Mouse (Mus musculus) liver, embryonic 16.5 days (tissue): ENCODE results near the gene Grn. TPM values are rescaled to one million over a fixed set of nuclear protein-coding genes. Genes with fewer than 3 reads are reported as not detected.
A peak's percentile ranks its signal among the peaks of the same experiment; 100 is the strongest.

Source experiments
- ATAC-seq: fragments of 200-750 bp; cut with Nextera tagmentation; 2 replicates; pipeline ENCODE4 v1.8.0; 2017; ENCODE audit warnings: low read depth, mild to moderate bottlenecking, moderate number of reproducible peaks, moderate library complexity
- H3K27ac ChIP-seq: fragments of 300-500 bp; sonication (generic); 2 replicates; pipeline ENCODE4 v1.5.1; 2014; ENCODE audit warnings: mild to moderate bottlenecking, low read length
- H3K27me3 ChIP-seq: fragments of 300-500 bp; sonication (generic); 2 replicates; pipeline ENCODE4 v1.6.1; 2014; ENCODE audit warnings: low read depth, low read length, mixed read lengths; ENCODE audit not compliant: control insufficient read depth, insufficient read depth
- H3K36me3 ChIP-seq: fragments of 300-500 bp; sonication (generic); 2 replicates; pipeline ENCODE4 v1.6.1; 2014; ENCODE audit warnings: mild to moderate bottlenecking; ENCODE audit not compliant: control insufficient read depth, insufficient read depth
- H3K4me1 ChIP-seq: fragments of 300-500 bp; sonication (generic); 2 replicates; pipeline ENCODE4 v1.6.1; 2014; ENCODE audit warnings: low read depth, low read length, mixed read lengths; ENCODE audit not compliant: control insufficient read depth
- H3K4me2 ChIP-seq: fragments of 300-500 bp; sonication (generic); 2 replicates; pipeline ENCODE4 v1.6.1; 2014; ENCODE audit warnings: low read depth, low read length, mixed read lengths
- H3K4me3 ChIP-seq: fragments of 300-500 bp; sonication (generic); 2 replicates; pipeline ENCODE4 v1.5.1; 2014; ENCODE audit warnings: low read depth, mild to moderate bottlenecking, low read length
- H3K9ac ChIP-seq: fragments of 300-500 bp; sonication (generic); 2 replicates; pipeline ENCODE4 v1.6.1; 2014; ENCODE audit warnings: low read depth, low read length
- H3K9me3 ChIP-seq: fragments of 300-500 bp; sonication (generic); replicated peaks from 2 replicates; pipeline ENCODE4 v1.6.1; 2016; ENCODE audit warnings: low read length; ENCODE audit not compliant: control insufficient read depth
- WGBS: fragments of 180-500 bp; shearing (Covaris S2); extraction: QIAGEN DNeasy Blood & Tissue Kit; methylation state at CpG from one replicate; pipeline ENCODE4 v1.1.7; 2014; ENCODE audit not compliant: insufficient replicate concordance; 5-methylcytosine and 5-hydroxymethylcytosine counted together
- polyA plus RNA-seq: library from polyadenylated mRNA; unstranded; fragments of >200 nt; fragmentation: Nextera tagmentation; extraction: Ambion mirVana; gene quantifications from 2 replicates; pipeline ENCODE4 v1.2.1, GENCODE M21; 2015

Gene Grn
- polyA plus RNA-seq, 1 experiment from 2014 or later, result 118 TPM

DNA sequence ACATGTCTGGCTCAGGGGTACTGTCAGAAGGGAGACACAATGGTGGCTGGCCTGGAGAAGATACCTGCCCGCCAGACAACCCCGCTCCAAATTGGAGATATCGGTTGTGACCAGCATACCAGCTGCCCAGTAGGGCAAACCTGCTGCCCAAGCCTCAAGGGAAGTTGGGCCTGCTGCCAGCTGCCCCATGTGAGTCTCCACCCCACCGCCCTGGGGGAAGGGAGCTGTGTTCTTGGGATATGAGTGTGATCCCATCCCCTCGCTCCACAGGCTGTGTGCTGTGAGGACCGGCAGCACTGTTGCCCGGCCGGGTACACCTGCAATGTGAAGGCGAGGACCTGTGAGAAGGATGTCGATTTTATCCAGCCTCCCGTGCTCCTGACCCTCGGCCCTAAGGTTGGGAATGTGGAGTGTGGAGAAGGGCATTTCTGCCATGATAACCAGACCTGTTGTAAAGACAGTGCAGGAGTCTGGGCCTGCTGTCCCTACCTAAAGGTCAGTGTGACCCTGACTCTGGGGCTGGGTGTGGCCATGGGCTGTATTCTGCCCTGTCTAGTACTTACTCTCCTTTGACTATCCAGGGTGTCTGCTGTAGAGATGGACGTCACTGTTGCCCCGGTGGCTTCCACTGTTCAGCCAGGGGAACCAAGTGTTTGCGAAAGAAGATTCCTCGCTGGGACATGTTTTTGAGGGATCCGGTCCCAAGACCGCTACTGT lies 5.8 kb downstream of the Grn start:
- Histone ChIP-seq H3K9ac (no peak overlapping the region), H3K4me2 (no peak overlapping the region), H3K4me1 (peaks cover 11% of the 10 kb centered on the region), H3K27ac (no peak overlapping the region), H3K9me3 (no peaks in the 10 kb centered on the region), H3K36me3 (peaks cover 2% of the 10 kb centered on the region; the same call in 1 of the 2 replicates), H3K27me3 (peaks cover 32% of the 10 kb centered on the region), H3K4me3 (no peak overlapping the region)
- 82% methylated on average over 18 of the region's 18 CpGs for WGBS
- no peak for ATAC-seq

DNA sequence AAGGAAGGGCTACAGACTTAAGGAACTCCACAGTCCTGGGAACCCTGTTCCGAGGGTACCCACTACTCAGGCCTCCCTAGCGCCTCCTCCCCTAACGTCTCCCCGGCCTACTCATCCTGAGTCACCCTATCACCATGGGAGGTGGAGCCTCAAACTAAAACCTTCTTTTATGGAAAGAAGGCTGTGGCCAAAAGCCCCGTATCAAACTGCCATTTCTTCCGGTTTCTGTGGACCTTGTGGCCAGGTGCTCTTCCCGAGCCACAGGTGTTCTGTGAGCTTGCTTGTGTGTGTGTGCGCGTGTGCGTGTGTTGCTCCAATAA lies 6.3 kb downstream of the Grn start:
- Histone ChIP-seq H3K4me3 (no peak overlapping the region), H3K27ac (no peak overlapping the region), H3K4me2 (no peak overlapping the region), H3K9ac (no peak overlapping the region), H3K9me3 (no peaks in the 10 kb centered on the region), H3K4me1 (peaks cover 11% of the 10 kb centered on the region), H3K36me3 (peaks cover 2% of the 10 kb centered on the region; the same call in 1 of the 2 replicates), H3K27me3 (peaks cover 32% of the 10 kb centered on the region)
- ATAC-seq, result no peak
- 74% methylated on average over 10 of the region's 10 CpGs for WGBS

DNA sequence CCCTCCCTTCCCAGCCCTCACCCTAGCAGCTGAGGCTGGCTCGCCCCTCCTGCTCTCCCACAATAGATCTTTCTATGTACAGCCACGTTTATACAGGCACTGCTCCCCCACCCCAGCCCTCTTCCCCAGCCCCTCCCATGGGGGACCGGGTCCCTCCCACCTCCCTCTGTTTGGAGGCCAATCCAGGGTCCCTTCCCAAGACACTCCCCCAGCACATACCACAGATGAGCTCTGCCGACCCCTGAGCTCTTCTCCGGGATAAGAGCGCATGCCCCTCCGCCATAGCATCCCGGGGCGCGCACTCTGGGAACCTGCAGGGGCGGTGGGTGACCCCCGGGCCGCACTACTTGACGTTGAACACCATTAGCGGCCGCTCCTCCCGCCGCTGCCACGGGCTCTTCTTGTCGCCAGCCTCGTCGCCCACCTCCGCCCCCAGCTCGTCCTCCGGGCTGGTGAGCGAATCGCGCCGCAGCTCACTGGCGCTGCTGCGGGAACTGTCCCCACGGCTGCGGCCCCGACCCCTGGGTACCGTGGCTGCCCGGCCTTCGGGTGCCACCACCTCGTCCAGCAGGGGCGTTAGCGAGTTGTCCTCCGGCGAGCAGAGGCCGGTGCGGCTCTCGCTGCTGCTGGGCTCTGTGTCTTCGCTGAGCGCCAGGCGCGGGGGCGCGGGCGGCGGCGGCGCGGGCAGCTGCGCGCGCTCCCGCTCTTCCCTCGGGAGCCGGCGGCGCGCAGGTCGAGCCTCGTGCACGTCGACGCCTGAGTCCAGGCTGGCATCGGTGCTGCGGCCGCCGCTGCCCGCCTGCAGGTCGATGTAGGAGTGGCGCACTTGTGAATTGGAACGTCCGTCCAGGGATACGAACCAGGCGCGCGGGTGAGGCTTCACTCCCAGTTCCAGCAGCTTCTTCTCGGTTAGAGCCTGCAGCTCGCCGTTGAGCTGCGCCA lies 7.3 kb downstream of the Grn start:
- Histone ChIP-seq H3K27me3 (peaks cover 32% of the 10 kb centered on the region), H3K27ac (no peak overlapping the region), H3K9ac (peak overlapping the region; percentile 35; the same call in 1 of the 2 replicates), H3K4me2 (peak overlapping the region; percentile 81), H3K36me3 (peaks cover 2% of the 10 kb centered on the region; the same call in 1 of the 2 replicates), H3K4me3 (peak overlapping the region; percentile 55), H3K4me1 (peaks cover 6% of the 10 kb centered on the region), H3K9me3 (no peaks in the 10 kb centered on the region)
- ATAC-seq, result peak; percentile 22
- WGBS, result 21% methylated on average over 87 of the region's 87 CpGs

DNA sequence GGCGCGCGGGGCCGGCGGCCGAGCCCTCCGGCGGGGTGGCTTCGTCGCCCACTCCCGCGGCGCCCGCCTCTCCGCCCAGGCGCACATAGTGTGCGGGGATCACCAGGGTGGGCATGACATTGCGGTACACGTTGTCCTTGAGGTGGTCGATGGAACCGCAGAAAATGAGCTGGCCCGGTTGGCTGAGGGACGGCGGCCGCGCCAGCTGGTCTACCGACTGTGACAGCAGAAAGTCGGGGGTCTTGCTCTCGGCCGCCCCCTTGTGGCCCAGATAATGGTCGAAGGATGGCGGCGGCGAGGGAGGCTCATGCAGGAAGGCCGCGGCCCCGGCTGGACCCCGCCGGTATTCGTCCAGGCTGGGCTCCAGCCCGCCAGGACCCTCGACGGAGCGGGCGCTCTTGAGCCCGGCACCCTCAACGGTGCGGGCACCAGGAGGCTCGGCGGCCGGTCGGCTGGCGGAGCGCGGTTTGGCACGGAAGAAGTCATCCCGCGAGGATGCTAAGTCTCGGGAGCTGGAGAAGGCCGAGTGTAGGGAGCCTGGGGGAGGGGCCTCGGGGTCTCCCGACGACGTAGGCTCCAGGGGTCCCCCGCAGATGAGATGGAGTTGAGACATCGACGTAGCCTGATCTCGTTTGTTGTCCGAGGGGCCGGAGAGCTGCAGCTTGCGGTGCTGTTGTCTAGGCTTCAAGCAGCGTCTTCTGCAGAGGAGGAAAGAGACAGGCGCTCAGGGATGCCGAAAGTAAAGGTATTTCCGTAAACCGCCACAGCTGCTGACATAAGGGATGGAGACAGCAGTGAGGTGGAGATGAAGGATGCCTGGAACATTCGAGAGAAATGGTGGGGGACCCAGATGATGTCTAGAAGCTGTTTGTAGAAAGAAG lies 8.3 kb downstream of the Grn start:
- H3K36me3 ChIP-seq, result peaks cover 2% of the 10 kb centered on the region; the same call in 1 of the 2 replicates
- H3K9me3 ChIP-seq, result no peaks in the 10 kb centered on the region
- H3K27me3 ChIP-seq, result peaks cover 32% of the 10 kb centered on the region
- H3K4me3 ChIP-seq, result peak overlapping the region; percentile 55
- WGBS, result 24% methylated on average over 77 of the region's 77 CpGs
- H3K27ac ChIP-seq, result no peak overlapping the region
- H3K9ac ChIP-seq, result peak overlapping the region; percentile 35; the same call in 1 of the 2 replicates
- peaks cover 6% of the 10 kb centered on the region for H3K4me1 ChIP-seq
- ATAC-seq, result peak; percentile 17; the same call in 1 of the 2 replicates
- H3K4me2 ChIP-seq, result peak overlapping the region; percentile 81

DNA sequence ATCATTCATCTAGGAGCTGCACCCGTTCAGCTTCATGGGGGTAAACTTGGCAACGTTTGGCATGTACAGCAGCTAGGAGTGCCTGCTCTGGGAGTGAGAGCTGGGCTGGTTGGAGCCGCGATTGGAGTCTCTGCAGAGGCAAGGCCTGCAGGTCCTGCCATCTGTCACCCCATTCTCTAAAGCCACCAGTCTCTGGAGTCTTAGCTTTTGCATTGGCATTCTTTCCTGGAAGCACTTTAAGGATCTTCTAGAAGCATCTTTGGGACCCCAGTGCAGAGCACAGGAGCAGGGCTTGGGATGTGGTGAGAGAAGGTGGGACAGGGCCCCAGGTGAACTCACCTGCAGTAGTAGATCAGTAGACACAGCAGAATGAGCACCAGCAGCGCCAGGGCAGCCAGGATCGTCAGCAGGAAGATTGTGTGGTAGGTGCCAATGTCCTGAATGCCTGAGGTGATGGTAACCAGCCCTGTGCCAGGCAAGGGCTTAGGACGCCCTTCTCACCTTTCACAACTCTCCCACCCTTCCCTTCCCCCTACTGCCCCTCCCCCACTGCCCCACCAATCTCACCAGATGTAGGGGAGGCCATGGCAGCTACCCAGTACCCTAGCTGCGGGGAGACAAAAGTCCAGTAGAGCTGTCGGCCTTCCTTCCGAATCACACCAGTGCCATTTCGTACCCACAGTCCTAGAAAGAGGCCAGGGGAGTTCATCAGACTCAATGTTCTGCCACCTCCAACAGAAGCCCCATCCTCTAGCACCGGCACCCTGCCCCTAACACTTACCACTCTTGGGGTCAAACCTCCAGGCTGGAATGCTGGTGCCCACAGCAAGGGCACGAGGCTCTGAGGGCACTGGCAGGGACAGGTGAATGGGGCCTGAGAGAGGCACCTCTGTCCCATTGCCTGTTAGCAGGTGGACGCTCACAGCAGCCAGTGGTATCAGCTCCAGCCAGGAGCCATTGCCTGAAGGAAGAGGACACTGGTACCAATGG lies 9.3 kb downstream of the Grn start:
- H3K9me3 ChIP-seq, result no peaks in the 10 kb centered on the region
- WGBS, result 69% methylated on average over 14 of the region's 14 CpGs
- peaks cover 2% of the 10 kb centered on the region; the same call in 1 of the 2 replicates for H3K36me3 ChIP-seq
- H3K4me2 ChIP-seq, result no peak overlapping the region
- H3K27me3 ChIP-seq, result peaks cover 34% of the 10 kb centered on the region
- H3K27ac ChIP-seq, result no peak overlapping the region
- H3K4me1 ChIP-seq, result peaks cover 6% of the 10 kb centered on the region
- H3K4me3 ChIP-seq, result no peak overlapping the region
- ATAC-seq, result no peak
- H3K9ac ChIP-seq, result no peak overlapping the region

DNA sequence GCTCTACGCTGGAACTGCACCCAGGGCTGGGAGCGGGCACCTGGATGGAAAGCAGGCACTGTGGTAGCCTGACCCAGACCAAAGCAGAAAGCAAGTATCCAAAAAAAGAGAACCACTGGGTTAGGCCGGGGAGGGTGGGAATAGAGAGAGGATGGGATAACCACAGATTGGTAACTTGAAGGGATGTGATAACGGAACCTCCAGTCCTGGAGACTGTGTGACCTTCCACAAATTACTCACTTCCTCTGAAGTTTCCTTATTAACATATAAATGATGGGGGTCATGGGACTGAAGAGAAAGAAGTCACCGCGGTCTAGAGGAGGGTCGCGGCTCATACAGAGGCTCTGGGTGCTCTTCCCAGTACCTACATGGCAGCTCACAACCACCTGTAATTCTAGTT lies 10.1 kb downstream of the Grn start:
- Histone ChIP-seq H3K36me3 (peaks cover 2% of the 10 kb centered on the region; the same call in 1 of the 2 replicates), H3K4me1 (peaks cover 6% of the 10 kb centered on the region), H3K4me2 (no peak overlapping the region), H3K9ac (no peak overlapping the region), H3K9me3 (no peaks in the 10 kb centered on the region), H3K27me3 (peaks cover 40% of the 10 kb centered on the region), H3K27ac (no peak overlapping the region), H3K4me3 (no peak overlapping the region)
- WGBS, result 85% methylated on average over 8 of the region's 8 CpGs
- ATAC-seq, result no peak

DNA sequence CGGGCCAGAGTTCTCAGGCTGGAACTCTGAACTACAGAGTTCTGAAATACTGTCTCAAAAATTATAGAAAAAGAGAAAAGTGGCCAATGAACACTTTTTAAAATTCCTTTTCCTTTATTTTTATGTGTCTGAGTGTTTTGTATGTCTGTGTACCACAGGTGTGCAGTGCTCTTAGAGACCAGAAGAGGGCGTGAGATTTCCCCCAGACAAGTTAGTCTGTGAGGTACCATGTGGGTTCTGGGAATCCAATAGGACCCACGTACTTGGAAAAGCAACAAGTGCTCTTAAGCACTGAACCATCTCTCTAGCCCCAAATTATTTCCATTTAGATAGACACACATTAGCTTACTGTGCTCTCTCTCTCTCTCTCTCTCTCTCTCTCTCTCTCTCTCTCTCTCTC lies 11.3 kb downstream of the Grn start:
- H3K4me1 ChIP-seq, result peaks cover 6% of the 10 kb centered on the region
- H3K36me3 ChIP-seq, result no peaks in the 10 kb centered on the region
- no peak overlapping the region for H3K4me3 ChIP-seq
- 53% methylated on average over 3 of the region's 3 CpGs for WGBS
- H3K9ac ChIP-seq, result no peak overlapping the region
- no peaks in the 10 kb centered on the region for H3K9me3 ChIP-seq
- no peak for ATAC-seq
- H3K27ac ChIP-seq, result no peak overlapping the region
- H3K27me3 ChIP-seq, result peaks cover 49% of the 10 kb centered on the region
- no peak overlapping the region for H3K4me2 ChIP-seq

DNA sequence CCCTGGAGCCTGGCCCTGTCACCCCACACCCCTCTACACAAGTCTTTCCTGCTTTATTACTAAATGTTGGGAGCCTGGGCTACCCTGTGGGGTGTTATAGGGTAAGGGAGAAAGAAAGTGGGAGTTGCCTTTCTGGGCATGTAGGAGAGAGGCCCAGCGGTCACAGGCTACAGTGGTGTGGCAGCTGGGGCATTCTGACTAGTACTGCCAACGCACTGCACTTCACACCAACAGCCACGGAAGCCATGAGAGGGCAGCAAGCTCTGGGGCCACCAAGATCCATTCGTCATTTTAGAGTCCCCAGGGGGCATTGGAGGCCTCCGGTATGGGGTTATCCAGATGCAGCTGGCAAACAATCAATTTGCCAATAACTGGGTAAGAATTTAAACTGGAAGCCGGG lies 12.0 kb downstream of the Grn start:
- Histone ChIP-seq H3K4me2 (no peak overlapping the region), H3K9me3 (no peaks in the 10 kb centered on the region), H3K27ac (no peak overlapping the region), H3K4me3 (no peak overlapping the region), H3K4me1 (peaks cover 13% of the 10 kb centered on the region), H3K9ac (no peak overlapping the region), H3K36me3 (no peaks in the 10 kb centered on the region), H3K27me3 (peaks cover 49% of the 10 kb centered on the region)
- ATAC-seq, result no peak
- 76% methylated on average over 6 of the region's 6 CpGs for WGBS
